Mouse (Mus musculus): ENCODE data around the gene Ube2g2. TPM values are rescaled to one million over a fixed set of nuclear protein-coding genes. Genes with fewer than 3 reads are reported as not detected.

The Ube2g2 gene
- polyA plus RNA-seq, 1 experiment: 35.5 TPM

DNA sequence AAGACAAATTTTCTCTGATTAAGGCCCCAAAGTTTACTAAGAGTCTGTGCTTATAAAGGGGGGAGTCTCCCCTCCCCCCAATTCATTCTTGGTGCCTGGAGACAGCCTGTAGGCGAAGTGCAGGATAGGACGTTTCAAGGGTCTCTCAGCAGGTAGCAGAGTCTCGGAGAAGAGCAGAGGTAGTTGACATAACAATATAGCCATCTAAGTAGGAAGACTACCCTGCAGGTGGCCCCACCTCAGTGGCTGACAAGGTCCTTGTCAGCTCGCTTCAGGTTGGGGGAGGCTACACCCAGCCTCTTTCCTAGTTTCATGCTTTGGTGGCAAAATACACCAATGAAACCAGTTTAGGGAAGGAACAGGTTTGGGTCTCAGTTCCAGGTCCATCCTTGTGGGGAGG is 19.1 kb upstream of the Ube2g2 start:
- H3K4me1 ChIP-seq (ENCODE audit: control insufficient read depth, insufficient read depth, low read length): peaks cover 2% of the 10 kb centered on the region; the same call in 1 of the 2 replicates
- H3K27ac ChIP-seq (ENCODE audit: control insufficient read depth, insufficient read depth, low read depth, low read length, poor library complexity): no peak overlapping the region
- no peak for TF ChIP-seq POLR2A (IDR thresholded peaks at IDR 0.05; ENCODE audit: borderline replicate concordance, control insufficient read depth, low read depth, low read length)
- TF ChIP-seq CTCF (IDR thresholded peaks at IDR 0.05; ENCODE audit: control insufficient read depth, insufficient read depth, low read length): no peak
- no peak overlapping the region for H3K4me3 ChIP-seq (replicated peaks; ENCODE audit: control insufficient read depth, low read depth, low read length)
- WGBS: 77% methylated on average over 4 of the region's 4 CpGs

DNA sequence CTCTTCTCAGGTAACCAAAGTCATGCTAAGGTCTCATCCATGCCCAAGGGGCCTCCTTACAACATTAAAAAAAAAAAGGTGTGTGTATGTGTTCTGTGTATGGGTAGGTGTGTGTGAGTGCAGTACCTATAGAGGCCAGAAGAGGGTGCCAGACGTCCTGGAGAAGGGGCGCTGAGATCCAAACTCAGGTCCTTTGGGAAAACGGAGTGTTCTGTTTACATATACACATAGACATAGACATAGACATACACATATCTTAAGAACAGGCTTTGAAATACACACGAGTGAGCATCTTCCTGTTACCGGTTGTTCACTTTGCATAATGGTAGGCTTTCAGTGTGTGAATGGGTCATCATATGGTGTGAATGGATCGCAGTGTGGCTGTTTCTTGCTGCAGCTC is 18.0 kb upstream of the Ube2g2 start:
- TF ChIP-seq POLR2A (IDR thresholded peaks at IDR 0.05; ENCODE audit: borderline replicate concordance, control insufficient read depth, low read depth, low read length) (no peak), CTCF (IDR thresholded peaks at IDR 0.05; ENCODE audit: control insufficient read depth, insufficient read depth, low read length) (peak; percentile 33; the same call in 1 of the 2 replicates)
- H3K4me1 ChIP-seq (ENCODE audit: control insufficient read depth, insufficient read depth, low read length): peaks cover 2% of the 10 kb centered on the region; the same call in 1 of the 2 replicates
- no peak overlapping the region for H3K4me3 ChIP-seq (replicated peaks; ENCODE audit: control insufficient read depth, low read depth, low read length)
- no peak overlapping the region for H3K27ac ChIP-seq (ENCODE audit: control insufficient read depth, insufficient read depth, low read depth, low read length, poor library complexity)
- WGBS: 92% methylated on average over 6 of the region's 6 CpGs

DNA sequence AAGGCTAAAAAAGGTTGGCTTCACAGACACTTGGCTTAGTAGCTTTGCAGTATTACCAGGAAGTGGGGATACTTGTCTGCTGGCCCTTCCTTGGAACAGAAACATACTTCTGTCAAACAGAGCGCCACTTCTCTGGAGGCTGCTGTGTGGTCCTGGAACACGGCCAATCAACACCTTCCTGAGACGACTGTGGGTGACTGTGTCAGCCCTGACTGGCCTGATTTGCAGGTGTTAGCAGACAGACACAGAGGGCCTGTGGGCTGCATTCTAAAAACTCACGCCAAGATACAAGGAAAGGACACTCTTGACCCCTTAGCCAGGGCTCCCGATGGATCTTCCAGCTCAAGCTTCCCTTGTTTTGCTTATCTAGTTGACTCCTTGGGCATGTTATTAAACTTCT is 17.1 kb upstream of the Ube2g2 start:
- H3K27ac ChIP-seq (ENCODE audit: control insufficient read depth, insufficient read depth, low read depth, low read length, poor library complexity): no peak overlapping the region
- peaks cover 2% of the 10 kb centered on the region; the same call in 1 of the 2 replicates for H3K4me1 ChIP-seq (ENCODE audit: control insufficient read depth, insufficient read depth, low read length)
- WGBS: 55% methylated on average over 5 of the region's 5 CpGs
- no peak overlapping the region for H3K4me3 ChIP-seq (replicated peaks; ENCODE audit: control insufficient read depth, low read depth, low read length)
- TF ChIP-seq CTCF (IDR thresholded peaks at IDR 0.05; ENCODE audit: control insufficient read depth, insufficient read depth, low read length) (no peak), POLR2A (IDR thresholded peaks at IDR 0.05; ENCODE audit: borderline replicate concordance, control insufficient read depth, low read depth, low read length) (no peak)

DNA sequence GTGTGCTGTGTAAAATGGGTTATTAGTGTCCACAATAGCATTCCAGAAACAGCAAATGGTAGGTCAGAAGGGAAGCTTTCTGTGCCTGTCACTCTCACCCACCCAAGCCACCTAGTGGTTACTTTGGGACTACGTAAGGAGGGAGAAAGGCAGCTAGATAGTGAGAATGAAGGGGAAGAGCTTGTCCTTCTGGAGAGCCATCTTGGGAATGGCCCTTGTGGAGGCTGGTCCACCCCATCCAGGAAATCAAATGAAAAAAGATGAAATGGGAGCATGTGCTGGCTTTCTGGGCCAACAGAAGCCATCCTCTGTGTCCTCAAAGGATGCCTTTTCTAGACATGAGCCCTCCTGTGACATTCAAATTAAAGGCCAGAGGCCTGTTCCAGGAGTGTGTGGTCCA is 16.7 kb upstream of the Ube2g2 start:
- TF ChIP-seq POLR2A (IDR thresholded peaks at IDR 0.05; ENCODE audit: borderline replicate concordance, control insufficient read depth, low read depth, low read length): no peak
- peak; percentile 55; the same call in 1 of the 2 replicates for TF ChIP-seq CTCF (IDR thresholded peaks at IDR 0.05; ENCODE audit: control insufficient read depth, insufficient read depth, low read length)
- Histone ChIP-seq H3K4me3 (replicated peaks; ENCODE audit: control insufficient read depth, low read depth, low read length) (no peak overlapping the region), H3K4me1 (ENCODE audit: control insufficient read depth, insufficient read depth, low read length) (peaks cover 2% of the 10 kb centered on the region; the same call in 1 of the 2 replicates), H3K27ac (ENCODE audit: control insufficient read depth, insufficient read depth, low read depth, low read length, poor library complexity) (peak overlapping the region; percentile 98)
- 17% methylated on average over 1 of the region's 1 CpGs for WGBS

DNA sequence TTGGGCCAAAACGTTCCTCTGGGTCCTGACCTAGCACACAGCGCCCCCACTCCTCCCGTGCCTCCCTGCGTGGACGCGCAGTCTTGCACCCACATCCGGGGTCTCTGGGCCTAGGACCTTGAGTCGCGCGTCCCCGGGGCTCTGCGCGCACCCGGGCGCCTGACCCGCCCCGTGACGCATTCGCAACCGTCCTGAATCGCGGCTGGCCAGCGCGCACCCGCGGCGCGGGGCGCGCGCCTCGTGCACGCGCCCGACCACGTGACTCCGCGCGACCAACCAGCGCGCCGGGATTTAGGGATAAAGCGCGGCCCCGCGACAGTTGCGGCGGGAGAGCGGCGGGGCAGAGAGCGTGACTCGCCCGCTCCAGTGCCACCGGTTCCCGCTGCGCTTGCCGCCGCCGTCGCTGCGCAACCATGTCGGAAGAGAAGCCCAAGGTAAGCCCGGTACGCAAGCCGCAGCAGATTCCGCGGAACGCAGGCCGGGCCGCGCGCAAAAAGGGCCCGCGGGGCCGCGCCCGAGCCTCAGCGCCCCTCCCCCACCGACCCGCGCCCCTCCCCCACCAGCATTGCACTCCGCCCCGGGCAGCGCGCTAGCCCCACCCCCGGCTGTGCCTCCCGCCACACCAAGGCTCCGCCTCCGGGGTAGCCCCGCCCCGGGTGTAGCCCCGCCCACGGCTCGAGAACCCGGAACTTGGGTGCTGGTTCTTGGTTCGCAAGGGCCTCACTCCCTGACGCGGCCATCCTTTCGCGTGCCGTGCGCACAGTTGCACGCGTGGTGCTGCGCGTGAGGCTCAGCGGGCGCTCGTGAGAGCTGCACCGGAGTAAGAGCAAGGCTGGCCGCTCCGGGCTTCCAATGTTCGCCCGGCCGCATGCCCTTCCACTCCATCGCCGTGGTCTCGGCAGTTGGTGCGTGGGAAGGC is 15.9 kb upstream of the Ube2g2 start, which contains the start of the genes Sumo3 and Gm49325:
Gene Sumo3 (plus strand): TSS at position 190 of the 919 bp plus-strand sequence.
Gene Gm49325 (plus strand): TSS at position 290 of the 919 bp plus-strand sequence.
- TF ChIP-seq CTCF (IDR thresholded peaks at IDR 0.05; ENCODE audit: control insufficient read depth, insufficient read depth, low read length): peak; percentile 22; the same call in 1 of the 2 replicates
- peak; percentile 96 for TF ChIP-seq POLR2A (IDR thresholded peaks at IDR 0.05; ENCODE audit: borderline replicate concordance, control insufficient read depth, low read depth, low read length)
- Histone ChIP-seq H3K27ac (ENCODE audit: control insufficient read depth, insufficient read depth, low read depth, low read length, poor library complexity) (peak within 1 kb of the TSS; percentile 98), H3K4me1 (ENCODE audit: control insufficient read depth, insufficient read depth, low read length) (peaks cover 2% of the 10 kb centered on the region; the same call in 1 of the 2 replicates), H3K4me3 (replicated peaks; ENCODE audit: control insufficient read depth, low read depth, low read length) (peak within 1 kb of the TSS; percentile 86)
- under 1% methylated on average over 117 of the region's 119 CpGs for WGBS

DNA sequence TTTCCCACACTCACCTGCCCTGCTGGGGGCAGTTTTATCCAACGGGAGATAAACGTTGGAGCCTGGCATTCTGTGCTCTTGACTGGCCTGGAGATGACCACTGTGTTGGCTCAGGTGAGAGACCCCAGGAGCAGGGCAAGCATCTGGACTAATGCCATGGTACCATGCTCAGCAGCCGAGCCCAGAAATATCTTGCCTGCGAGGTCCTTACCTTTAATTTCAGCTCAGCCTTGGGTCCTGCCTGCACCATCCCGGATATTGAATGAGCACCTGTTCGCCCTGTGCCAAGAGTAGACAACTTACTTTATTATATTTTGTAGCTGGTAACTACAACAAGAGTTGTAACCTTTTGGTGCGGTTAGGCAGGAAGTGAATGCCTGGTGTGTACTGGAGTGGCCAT is 15.2 kb upstream of the Ube2g2 start:
- no peak for TF ChIP-seq CTCF (IDR thresholded peaks at IDR 0.05; ENCODE audit: control insufficient read depth, insufficient read depth, low read length)
- no peak for TF ChIP-seq POLR2A (IDR thresholded peaks at IDR 0.05; ENCODE audit: borderline replicate concordance, control insufficient read depth, low read depth, low read length)

DNA sequence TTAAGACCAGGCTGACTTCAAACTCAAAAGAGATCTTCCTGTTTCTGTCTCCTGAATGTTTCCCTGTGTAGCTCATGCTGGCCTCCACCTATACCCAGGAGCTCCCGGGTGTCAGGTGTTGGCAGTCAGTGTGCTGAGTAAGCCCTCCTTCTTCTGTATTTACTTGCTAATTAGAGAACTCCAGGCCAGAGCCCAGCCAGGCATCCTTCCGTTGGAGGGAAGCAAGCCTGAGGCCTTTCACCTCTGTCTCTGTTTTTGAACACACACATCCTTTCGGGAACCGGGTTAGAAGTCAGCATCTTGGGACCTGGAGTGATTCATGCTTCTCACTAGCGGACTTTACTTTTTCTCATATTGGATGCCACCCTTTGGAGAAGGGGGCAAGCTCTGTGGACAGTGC is 14.6 kb upstream of the Ube2g2 start:
- 23% methylated on average over 5 of the region's 5 CpGs for WGBS
- Histone ChIP-seq H3K4me1 (ENCODE audit: control insufficient read depth, insufficient read depth, low read length) (peaks cover 2% of the 10 kb centered on the region; the same call in 1 of the 2 replicates), H3K4me3 (replicated peaks; ENCODE audit: control insufficient read depth, low read depth, low read length) (peak overlapping the region; percentile 10), H3K27ac (ENCODE audit: control insufficient read depth, insufficient read depth, low read depth, low read length, poor library complexity) (no peak overlapping the region; the same call in 1 of the 2 replicates)
- TF ChIP-seq CTCF (IDR thresholded peaks at IDR 0.05; ENCODE audit: control insufficient read depth, insufficient read depth, low read length) (no peak), POLR2A (IDR thresholded peaks at IDR 0.05; ENCODE audit: borderline replicate concordance, control insufficient read depth, low read depth, low read length) (no peak)

More for the DNA sequence above, 15.2 kb upstream of the Ube2g2 start:
- peak overlapping the region; percentile 93 for H3K27ac ChIP-seq (ENCODE audit: control insufficient read depth, insufficient read depth, low read depth, low read length, poor library complexity)
- peaks cover 2% of the 10 kb centered on the region; the same call in 1 of the 2 replicates for H3K4me1 ChIP-seq (ENCODE audit: control insufficient read depth, insufficient read depth, low read length)
- peak overlapping the region; percentile 85 for H3K4me3 ChIP-seq (replicated peaks; ENCODE audit: control insufficient read depth, low read depth, low read length)
- 8% methylated on average over 7 of the region's 7 CpGs for whole genome bisulfite sequencing

DNA sequence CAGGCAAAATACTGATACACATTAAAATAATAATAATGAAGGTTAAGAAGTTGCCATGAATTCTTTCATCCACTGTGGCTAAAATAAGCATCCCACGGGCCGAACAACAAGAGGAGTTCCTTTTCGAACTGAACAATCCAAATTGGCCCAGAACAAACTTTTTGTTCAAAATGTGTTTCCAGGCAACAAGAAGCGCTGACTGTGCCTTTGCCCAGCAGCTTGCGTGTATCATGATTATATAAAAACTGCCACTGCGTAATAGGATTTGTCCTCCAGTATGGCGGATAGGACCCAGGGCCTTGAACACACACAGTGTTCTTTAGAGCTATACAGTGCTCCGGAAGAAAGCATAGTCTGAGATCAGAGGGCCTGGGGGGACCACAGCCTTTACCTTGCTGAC is 13.5 kb upstream of the Ube2g2 start:
- 91% methylated on average over 8 of the region's 8 CpGs for WGBS
- H3K4me3 ChIP-seq (replicated peaks; ENCODE audit: control insufficient read depth, low read depth, low read length): no peak overlapping the region
- H3K4me1 ChIP-seq (ENCODE audit: control insufficient read depth, insufficient read depth, low read length): peaks cover 2% of the 10 kb centered on the region; the same call in 1 of the 2 replicates

More for the DNA sequence above, 13.5 kb upstream of the Ube2g2 start:
- no peak overlapping the region for H3K27ac ChIP-seq (ENCODE audit: control insufficient read depth, insufficient read depth, low read depth, low read length, poor library complexity)
- TF ChIP-seq CTCF (IDR thresholded peaks at IDR 0.05; ENCODE audit: control insufficient read depth, insufficient read depth, low read length) (no peak), POLR2A (IDR thresholded peaks at IDR 0.05; ENCODE audit: borderline replicate concordance, control insufficient read depth, low read depth, low read length) (no peak)
